Mouse (Mus musculus) pancreas, adult 10 weeks (tissue): ENCODE results near the gene Traf5. TPM values are rescaled to one million over a fixed set of nuclear protein-coding genes. Genes with fewer than 3 reads are reported as not detected.

Experiments
- polyA plus RNA-seq: library from polyadenylated mRNA; stranded (reverse); fragments of 350-450 nt; fragmentation: Illumina TruSeq; extraction: RNeasy Lipid Tissue Mini Kit (QIAGEN cat#74804); gene quantifications from one replicate; pipeline ENCODE4 v1.2.3, GENCODE M21; 2015; ENCODE audit warnings: low read depth, low replicate concordance; ENCODE audit not compliant: insufficient read depth

Traf5 gene
- polyA plus RNA-seq: 6.5 TPM

GRCm38 (mm10) chr1:192091806-192092772 is at the start of gene Traf5:
Gene Traf5 (minus strand): TSS chr1:192092559.

GRCm38 (mm10) chr1:192137926-192138910 is 45.9 kb upstream of the Traf5 start, which contains the start of gene Rcor3:
Gene Rcor3 (minus strand): TSS chr1:192138062.

GRCm38 (mm10) chr1:191977187-191977586 is 115.2 kb downstream of the Traf5 start, which contains the start of gene Rd3:
Gene Rd3 (plus strand): TSS chr1:191977370.

Other genes starting within 250 kb of the Traf5 start
- 5.1 TPM for gene Slc30a1, start 185.8 kb downstream of the Traf5 start, polyA plus RNA-seq
- gene Rd3, start 115.2 kb downstream of the Traf5 start, polyA plus RNA-seq: not detected
- gene Rcor3, start 45.5 kb upstream of the Traf5 start, polyA plus RNA-seq: 5.5 TPM
- gene Kcnh1, start 98.2 kb upstream of the Traf5 start, polyA plus RNA-seq: 0.98 TPM